Mouse (Mus musculus) frontal cortex, adult (tissue): ENCODE measurements around the gene Hsp90aa1.
"Not testable (repeated sequence)": the region's sequence is repeated elsewhere in the genome, so short reads cannot be mapped to it uniquely, and the experiment has no call there.

Experiments used
- ATAC-seq: cut with Nextera tagmentation; 2 replicates; pipeline ENCODE4 v1.9.2; 2017; ENCODE audit warnings: mild to moderate bottlenecking, moderate library complexity, mixed read lengths; ENCODE audit not compliant: low TSS enrichment

Gene Hsp90aa1

GRCm38 (mm10) chr12:110702556-110702955 is at the start of gene Hsp90aa1:
Gene Hsp90aa1 (minus strand): TSS chr12:110702728.
- no peak for ATAC-seq

GRCm38 (mm10) chr12:110750770-110751439 is 48.4 kb upstream of the Hsp90aa1 start:
- no peak for ATAC-seq

DNA sequence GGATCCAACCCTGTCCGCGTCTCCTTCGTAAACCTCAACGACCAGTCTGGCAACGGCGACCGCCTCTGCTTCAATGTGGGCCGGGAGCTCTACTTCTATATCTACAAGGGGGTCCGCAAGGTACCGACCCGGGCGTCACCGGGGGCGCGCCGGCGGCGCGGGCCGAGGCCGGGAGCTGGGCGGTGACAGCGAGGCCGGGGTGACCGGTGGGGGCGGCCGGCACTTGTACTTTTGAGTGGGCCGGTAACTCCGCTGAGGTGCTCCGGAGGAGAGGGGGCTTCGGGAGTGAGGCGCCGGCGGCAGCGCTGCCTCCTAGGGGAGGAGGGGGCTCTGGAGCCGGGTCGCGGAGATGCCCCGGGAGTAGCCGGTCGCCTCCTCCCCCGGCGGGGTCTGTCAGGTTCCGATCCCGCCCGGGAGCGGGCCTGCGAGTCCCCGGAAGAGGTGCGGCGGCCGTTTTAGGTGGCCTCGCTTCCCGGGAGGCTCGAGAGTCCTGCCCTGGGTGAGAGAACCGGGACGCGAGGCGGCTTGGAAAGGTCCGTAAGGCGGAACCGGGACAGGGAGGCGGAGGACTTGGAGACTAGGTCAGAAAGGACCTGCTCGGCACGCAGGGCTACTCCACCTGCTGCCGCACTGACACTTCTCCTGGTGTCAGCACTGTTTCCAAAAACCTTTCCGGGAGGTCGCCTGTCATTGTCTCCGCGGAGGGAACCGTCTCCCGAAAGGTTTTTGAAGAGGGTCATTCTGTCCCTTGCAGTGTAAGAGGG is 35.8 kb upstream of the Hsp90aa1 start:
- ATAC-seq: peak; percentile 35

- ATAC-seq: peak; percentile 91
These were observed 34.9 kb upstream of the Hsp90aa1 start, which contains the start of gene Wdr20 for GRCm38 (mm10) chr12:110737170-110738157. Gene Wdr20 (plus strand): TSS chr12:110737944.

DNA sequence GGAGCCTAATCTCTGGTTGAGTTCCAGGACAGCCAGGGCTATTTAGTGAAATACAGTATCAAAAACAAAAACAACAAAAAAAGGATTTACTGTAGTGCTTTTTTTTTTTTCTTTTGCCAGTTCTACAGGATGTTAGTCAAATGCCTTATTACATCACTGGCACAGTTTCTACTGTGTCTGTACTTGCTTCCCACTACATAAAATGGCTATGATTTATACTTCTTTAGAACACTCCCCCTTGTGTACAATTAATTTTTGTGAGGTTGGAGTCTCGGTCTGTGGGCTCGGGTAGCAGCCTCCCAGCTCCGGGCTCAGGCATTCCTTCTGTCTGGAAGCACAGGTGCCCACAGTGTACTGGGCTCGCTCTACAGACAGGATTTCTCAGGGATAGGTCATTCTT is 34.1 kb upstream of the Hsp90aa1 start:
- no peak; the same call in 1 of the 2 replicates for ATAC-seq

- ATAC-seq: not testable (repeated sequence)
These were observed 30.7 kb upstream of the Hsp90aa1 start for GRCm38 (mm10) chr12:110733254-110733653.

DNA sequence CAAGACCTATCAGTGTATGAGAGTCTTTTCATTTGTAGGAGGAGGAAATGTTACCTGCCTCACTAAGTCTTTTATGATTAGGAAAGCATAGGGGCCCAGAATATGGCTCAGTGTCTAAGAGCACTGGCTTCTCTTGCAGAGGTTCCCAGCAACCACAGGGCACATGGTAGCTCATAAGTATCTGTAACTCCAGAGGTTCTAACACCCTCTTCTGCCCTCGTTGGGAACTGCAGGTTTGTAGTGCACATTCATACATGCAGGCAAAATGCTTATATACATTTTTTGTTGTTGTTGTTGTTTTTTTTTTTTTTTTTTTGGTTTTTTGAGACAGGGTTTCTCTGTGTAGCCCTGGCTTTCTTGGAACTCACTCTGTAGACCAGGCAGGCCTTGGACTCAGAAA is 23.9 kb upstream of the Hsp90aa1 start:
- ATAC-seq: no peak

DNA sequence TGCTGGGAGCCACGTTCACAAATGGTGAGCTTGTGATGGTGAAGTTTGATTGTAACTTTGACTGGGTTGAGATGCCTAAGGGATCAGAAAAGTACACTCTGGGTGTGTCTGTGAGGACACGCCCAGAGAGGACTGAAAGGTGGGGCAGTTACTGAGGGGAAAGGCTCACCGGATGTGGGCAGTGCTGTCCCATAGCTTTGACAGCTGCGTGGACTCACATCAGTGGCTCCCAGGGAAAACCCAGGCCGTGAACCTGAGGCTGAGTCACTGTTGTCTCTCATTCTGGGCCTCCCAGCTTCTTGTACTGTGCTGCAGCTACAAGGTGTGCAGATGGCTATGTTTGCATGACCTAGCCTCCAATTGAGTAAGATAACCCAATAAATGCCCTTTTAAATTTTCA is 23.0 kb upstream of the Hsp90aa1 start:
- no peak for ATAC-seq

DNA sequence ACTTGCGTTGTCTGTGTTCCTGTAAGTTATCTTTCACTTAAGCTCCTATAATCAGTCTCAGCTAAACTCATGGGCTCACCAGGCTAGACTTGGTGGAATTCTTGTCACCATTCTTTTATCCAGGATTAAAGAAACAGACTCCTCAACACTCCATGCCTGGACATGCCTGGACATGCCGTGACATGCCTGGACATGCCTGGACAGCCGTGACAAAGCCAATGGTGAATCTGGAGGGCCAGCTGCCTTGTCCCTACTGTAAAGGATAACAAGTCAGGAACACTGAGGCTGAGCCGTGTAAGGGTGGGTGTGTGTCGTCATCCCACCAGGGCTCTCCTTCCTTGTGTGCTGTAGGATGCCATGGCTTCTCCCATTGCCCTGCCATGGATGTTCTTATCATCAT is 22.5 kb upstream of the Hsp90aa1 start:
- no peak for ATAC-seq

- ATAC-seq: no peak
These were observed 13.5 kb upstream of the Hsp90aa1 start for GRCm38 (mm10) chr12:110716004-110716403.

GRCm38 (mm10) chr12:110714215-110714614 is 11.7 kb upstream of the Hsp90aa1 start:
- no peak for ATAC-seq

DNA sequence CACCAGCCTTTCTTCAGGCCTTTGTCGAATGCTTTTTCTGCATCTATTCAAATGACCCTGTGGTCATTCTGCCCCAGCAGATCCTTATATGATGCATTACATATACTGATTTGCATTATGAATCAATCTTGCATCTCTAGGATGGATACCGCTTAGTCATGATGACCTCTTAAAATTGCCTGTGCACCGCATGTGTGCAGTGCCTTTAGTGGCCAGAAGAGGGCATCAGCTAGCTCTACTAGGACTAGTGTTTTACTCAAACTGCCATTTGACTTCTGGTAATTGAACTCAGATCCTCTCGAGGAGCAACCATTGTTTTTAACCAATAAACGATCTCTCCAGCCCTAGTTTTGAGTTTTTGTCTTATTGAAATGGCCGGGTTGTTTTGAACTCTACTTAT is 11.3 kb upstream of the Hsp90aa1 start:
- no peak for ATAC-seq

DNA sequence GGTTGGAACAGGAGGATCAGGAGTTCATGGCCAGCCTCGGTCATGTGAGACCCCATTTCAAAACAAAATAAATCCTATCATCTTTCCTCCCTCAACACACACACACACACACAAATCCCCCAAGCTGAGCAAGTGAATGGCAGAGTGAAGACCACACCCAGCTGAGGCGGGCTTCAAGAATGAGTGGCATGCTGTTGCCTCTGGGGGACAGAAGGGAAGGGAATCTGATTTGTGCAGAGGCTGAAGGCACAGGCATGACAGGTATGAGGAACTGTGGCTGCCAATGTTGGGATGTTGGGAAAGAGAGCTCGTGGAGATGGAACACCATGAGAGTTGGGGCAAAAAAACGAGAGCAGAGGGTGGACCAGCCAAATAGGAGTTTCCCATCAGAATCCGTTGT is 8.7 kb upstream of the Hsp90aa1 start:
- no peak for ATAC-seq

- no peak for ATAC-seq
These were observed 4.9 kb upstream of the Hsp90aa1 start for GRCm38 (mm10) chr12:110707451-110707850.

DNA sequence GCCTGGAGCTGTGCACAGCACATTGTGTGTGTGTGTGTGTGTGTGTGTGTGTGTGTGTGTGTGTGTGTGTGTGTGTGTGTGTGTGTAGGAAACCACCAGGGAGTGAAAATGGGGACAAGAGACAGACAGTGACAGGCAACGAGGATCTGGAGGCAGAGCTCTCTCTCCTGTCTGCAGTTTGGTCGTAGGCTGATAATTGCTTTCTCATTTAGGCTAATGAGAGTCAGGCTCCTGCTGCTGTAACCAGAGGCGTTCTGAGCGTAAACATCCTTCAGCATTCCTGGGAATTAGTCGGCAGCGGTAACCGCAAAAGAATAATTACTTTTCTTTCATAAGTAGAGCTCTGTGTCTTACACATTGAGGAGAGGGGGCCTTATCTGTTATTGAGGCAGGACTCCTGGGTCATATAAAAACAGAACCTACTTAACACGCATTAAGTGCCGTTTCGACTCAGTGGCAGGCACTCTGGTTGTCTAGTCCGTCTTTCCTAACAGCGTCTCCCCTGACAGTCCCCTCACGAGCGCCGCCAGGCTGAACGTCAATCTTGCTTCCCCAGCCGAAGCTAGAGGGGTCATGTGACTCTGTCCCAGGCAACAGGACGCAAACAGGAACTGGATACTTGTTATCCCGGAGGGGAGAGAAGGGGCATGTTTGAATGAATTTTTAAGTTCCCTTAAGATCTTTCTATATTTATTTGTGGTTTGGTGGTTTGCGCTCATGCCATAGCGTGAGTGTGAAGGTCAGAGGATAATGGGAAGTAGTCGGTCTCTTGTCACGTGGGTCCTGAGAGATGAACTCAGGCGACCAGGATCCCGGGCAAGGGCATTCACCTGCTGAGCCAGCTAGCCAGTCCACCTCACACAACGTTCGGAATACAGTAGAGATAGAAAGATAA is 4.1 kb upstream of the Hsp90aa1 start:
- peak; percentile 38; the same call in 1 of the 2 replicates for ATAC-seq

GRCm38 (mm10) chr12:110705419-110705818 is 2.9 kb upstream of the Hsp90aa1 start:
- ATAC-seq: not testable (repeated sequence)

GRCm38 (mm10) chr12:110703682-110704081 is 1.2 kb upstream of the Hsp90aa1 start:
- ATAC-seq: no peak

GRCm38 (mm10) chr12:110703008-110703471 is 512 bp upstream of the Hsp90aa1 start:
- ATAC-seq: peak; percentile 84; the same call in 1 of the 2 replicates

GRCm38 (mm10) chr12:110701363-110701762 is 1.2 kb downstream of the Hsp90aa1 start:
- ATAC-seq: not testable (repeated sequence)

GRCm38 (mm10) chr12:110700730-110701129 is 1.8 kb downstream of the Hsp90aa1 start:
- ATAC-seq: no peak

- ATAC-seq: no peak
These were observed 3.4 kb downstream of the Hsp90aa1 start for GRCm38 (mm10) chr12:110699171-110699547.
